Mouse (Mus musculus): ENCODE measurements around the gene Lsm12.

DNA sequence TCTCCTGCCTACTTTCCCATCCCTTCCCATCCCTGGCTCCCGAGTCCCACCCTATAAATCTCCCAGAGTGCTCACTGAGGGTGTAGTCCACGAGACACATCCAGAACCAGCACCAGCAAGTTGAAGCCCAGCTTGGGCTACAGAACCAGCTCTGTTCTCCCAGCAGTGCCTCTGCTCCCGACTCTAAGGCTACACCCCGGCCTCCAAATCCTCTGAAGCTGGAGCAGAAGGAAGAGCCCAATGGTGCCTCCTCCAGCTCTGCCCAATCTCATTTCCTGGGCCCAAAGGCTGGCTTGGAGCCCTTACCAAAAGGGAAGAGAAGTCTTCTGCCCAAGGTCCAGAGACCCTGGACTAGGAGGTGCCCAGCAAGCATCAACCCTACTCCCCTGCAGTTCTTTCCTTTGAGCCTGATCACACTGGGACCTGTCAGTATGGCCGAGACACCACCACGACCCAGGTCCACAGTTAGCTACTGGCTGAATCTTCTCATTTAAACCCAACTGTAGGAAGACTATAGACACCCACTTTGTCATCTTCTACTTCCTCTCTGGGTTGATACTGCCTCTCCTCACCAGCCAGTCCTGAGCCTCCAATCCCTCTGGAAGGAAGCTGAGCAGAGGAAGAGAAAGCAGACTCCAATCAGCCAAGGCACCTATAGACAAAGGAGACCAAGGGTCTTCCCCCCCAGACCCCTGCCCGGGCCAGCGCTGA is 36.3 kb upstream of the Lsm12 start:
- TF ChIP-seq CTCF (IDR thresholded peaks at IDR 0.05; ENCODE audit: extremely low read depth, insufficient read depth, low read length) (no peak), POLR2A (IDR thresholded peaks at IDR 0.05; ENCODE audit: extremely low read depth, insufficient read depth, low read length) (no peak)

All from cortical plate, adult 2 months (tissue).